Mouse (Mus musculus): ENCODE results near the gene Fam133b. TPM values are rescaled to one million over a fixed set of nuclear protein-coding genes. Genes with fewer than 3 reads are reported as not detected.
A peak's percentile ranks its signal among the peaks of the same experiment; 100 is the strongest.

Gene Fam133b
- total RNA-seq (2021), result 10 to 100 TPM; 28.2 to 30.8 TPM
- long read RNA-seq, experiment 1, transcript Fam133b-201 (11 exons, 1,491 nt), result major isoform, 9 of 14 reads
- long read RNA-seq, experiment 1, partial matches to known transcripts, result 1 of 14 reads
- long read RNA-seq, experiment 1, other reads (novel, unspliced or antisense), result 3 of 14 reads
- long read RNA-seq, experiment 2, transcript Fam133b-201 (11 exons, 1,491 nt), result major isoform, 9 of 20 reads
- long read RNA-seq, experiment 2, partial matches to known transcripts, result 7 of 20 reads
- long read RNA-seq, experiment 2, other reads (novel, unspliced or antisense), result 0 of 20 reads

- peak; percentile 100 for DNase-seq (ENCODE audit: low spot score in 2 of 2)
These were observed at the start of gene Fam133b for GRCm38 (mm10) chr5:3543629-3544479. Gene Fam133b (plus strand): TSS chr5:3543833.

GRCm38 (mm10) chr5:3493968-3494367 lies 49.7 kb upstream of the Fam133b start:
- no peak for DNase-seq (ENCODE audit: low spot score in 2 of 2)

DNA sequence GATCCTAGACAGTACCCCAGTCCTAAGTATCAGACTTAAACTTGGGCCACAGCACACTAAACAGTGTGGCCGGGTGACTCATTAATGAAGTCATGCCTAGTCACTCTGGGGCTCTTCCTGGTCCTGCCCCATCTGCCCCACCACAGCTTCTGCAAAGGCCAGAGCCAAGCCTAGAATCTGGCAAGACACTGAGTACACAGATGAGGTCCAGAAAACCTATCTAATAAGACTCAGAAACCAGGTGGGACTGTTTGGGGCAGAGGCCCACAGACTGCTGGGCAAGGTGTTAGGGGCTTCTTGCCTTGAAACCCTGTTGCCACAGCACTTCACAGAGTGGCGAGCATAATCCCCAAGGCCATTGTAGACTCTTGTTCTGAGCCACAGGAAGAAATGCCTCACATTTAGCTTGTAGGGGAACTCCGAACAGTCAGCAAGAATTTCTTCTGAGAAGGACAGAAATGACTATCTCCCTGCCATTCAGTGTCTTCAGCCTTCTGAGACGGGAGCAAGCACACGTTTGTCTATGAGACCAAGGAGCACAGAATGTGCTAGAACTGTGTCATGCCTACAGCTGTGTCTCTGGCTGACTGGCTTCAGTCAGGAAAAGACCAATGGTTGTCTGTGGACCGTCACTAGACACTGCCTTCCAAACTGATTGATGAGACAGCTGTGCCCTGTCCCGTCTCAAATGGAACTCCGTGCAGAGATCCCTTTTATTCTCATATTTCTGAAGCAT lies 49.0 kb upstream of the Fam133b start:
- DNase-seq (ENCODE audit: low spot score in 2 of 2), result no peak

GRCm38 (mm10) chr5:3497505-3497925 lies 46.1 kb upstream of the Fam133b start:
- no peak for DNase-seq (ENCODE audit: low spot score in 2 of 2)

- DNase-seq (ENCODE audit: low spot score in 2 of 2), result no peak
These were observed 43.3 kb upstream of the Fam133b start for GRCm38 (mm10) chr5:3500298-3500697.

DNA sequence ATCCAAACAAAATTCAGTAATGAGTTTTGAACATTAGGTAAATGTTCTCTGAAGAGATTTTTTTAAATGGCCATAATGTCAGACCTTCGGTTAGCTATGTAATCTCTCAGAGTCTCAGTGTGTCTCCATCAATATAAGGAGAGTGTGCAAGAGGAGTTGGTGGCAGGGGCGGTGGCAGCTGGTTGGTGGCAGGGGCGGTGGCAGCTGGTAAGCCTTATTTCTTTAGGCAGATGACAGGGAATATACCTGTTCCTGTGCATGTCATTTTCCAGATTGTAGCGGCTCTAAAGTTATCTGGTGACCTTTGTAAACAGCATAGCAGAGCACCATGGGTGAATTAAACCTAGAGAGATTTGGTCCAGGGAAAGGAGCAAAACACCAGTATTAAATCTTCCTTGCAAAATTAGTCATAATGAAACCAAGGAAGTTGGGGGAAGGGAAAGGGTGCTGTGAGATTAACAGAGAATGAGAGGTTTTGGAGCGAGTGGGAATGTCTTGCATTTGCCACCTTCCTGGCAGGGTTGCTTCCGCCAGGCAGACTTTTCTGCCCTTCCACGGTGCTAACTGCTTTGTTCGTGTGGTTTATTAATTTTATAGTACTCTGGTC lies 42.6 kb upstream of the Fam133b start:
- DNase-seq (ENCODE audit: low spot score in 2 of 2), result no peak

DNA sequence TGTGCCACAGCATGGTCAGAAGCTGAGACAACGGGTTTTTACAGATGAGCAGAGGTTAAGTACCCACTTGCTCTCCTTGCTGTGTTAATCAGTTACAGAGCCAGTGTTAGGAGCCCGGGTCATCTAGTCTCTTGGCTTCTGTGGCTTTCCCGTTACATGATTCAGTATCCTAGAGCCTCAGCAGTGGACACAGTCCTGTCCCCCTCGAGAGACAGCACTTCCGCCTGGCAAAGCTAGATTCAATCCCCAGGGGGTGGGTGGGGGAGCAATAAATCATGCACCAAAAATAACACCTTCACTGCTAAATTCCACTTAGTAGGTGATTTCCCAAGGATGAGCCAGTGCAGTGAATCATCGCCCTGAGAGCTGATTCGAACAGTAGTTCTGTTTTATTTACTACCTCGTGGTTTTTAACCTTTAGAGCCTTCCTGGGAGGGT lies 42.0 kb upstream of the Fam133b start:
- peak in 1 of 2 experiments; percentile 26 for DNase-seq (ENCODE audit: low spot score in 2 of 2)

GRCm38 (mm10) chr5:3502610-3503350 lies 40.9 kb upstream of the Fam133b start:
- DNase-seq (ENCODE audit: low spot score in 2 of 2), result no peak

- no peak for DNase-seq (ENCODE audit: low spot score in 2 of 2)
These were observed 40.3 kb upstream of the Fam133b start for GRCm38 (mm10) chr5:3503373-3503772.

DNA sequence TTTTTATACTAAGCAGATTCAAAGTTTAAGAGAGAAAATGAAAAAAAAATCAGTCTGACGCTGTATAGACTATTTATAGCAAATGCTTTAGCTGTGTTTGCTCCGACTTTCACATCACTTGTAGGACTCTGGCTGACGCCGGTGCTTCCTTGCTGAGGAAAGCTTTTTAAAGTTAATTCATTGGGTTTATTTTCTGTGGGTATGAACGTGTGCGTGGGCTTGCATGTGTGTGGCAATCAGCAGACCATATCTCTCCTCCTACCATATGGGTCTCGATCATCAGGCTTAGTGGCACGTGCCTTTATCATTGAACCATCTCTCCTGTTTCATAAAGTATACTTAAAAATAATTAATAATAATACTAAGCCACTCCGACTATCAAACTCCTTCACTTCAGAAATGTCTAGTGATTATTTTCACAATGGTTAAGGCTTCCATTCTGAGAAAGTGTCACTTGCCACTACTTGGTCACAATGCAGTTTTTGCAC lies 39.8 kb upstream of the Fam133b start:
- DNase-seq (ENCODE audit: low spot score in 2 of 2), result no peak

DNA sequence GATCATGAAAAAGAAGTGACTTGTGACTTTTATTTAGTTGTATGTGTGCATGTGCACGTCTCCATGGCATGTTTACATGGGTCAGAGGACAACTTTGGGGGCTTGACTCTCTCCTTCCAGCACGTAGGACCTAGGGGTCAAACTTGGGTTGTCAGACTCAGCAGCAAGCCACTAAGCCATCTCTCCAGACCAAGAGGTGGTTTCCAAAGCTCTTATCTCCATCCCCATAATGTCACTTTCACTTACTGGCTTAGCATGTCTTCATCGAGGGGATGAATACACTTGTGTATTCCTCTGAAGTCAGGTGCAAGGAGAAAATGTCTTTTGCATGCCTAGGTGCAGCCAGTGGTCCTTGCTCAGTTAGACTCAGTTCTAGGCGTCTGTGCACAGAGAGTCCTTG lies 39.2 kb upstream of the Fam133b start:
- DNase-seq (ENCODE audit: low spot score in 2 of 2), result no peak

- DNase-seq (ENCODE audit: low spot score in 2 of 2), result no peak
These were observed 38.1 kb upstream of the Fam133b start for GRCm38 (mm10) chr5:3505553-3505952.

- DNase-seq (ENCODE audit: low spot score in 2 of 2), result no peak
These were observed 34.9 kb upstream of the Fam133b start for GRCm38 (mm10) chr5:3508480-3509381.

DNA sequence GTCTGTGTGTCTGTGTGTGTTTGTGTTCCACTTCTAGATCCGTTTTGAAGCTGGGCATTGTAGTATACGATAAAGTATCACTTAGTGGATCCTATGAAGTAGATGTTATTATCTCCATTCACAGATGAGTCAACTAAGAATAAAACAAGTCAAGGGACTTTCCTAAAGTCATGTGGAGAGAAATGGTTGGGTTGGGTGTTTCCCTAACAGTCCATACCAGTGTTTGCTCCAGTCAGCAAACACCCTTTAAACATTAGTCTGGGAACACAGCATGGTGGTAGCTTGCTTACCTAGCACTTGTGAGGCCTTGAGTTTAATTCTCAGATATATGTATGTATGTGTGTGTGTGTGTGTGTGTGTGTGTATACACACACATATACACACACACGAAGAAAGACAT lies 34.1 kb upstream of the Fam133b start:
- DNase-seq (ENCODE audit: low spot score in 2 of 2), result no peak

DNA sequence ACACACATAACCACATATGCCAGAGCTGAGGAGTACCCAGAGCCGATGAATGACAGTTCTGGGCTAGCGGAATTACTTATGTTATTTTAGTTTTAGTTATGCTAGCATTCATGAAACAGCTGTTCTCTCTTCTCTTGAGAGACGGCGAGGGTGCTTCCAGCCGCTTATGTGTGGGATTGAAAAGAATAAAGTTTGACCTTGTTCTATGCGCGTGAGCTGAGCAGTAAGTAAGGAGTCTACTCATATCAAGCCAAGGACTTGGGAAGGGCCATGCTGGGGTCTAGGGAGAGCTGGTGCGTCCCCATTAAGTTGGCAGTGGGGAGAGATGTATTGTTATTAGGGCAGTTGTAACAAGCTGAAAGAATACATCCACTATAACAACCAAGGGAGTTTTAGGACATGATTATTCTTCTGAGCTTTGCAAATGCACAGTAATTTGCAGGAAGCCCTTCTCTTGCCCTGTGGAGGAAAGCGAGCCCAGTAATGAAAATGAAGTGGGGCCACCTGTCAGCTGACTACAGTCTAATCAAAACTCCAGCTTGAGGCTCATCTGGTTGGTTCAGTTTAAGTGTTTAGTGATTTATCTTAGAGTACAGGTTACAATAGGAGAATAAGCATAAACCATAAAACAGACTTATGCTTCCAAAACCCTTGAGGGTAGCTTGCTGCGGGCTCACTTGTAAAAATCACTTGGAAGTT lies 32.4 kb upstream of the Fam133b start:
- DNase-seq (ENCODE audit: low spot score in 2 of 2), result no peak

DNA sequence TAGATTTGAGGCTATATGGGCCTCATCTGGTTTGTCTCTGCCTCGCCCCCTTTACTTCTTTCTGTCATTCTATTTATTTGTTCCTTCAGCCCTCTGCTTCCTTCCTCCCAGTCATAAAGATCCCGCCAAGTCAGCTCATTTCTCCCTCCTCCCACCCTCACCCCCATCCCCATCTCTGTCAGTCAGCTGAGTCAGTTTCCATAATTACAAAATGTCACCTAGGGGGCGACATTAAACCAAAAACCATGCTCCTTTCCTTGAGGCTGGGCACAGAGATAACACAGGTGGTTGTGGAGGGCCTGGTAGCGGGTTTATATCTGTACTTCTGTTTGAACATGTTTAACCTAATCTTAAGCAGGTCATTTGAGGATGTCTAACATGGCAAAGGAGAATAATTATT lies 31.0 kb upstream of the Fam133b start:
- DNase-seq (ENCODE audit: low spot score in 2 of 2), result no peak

- DNase-seq (ENCODE audit: low spot score in 2 of 2), result no peak
These were observed 28.7 kb upstream of the Fam133b start for GRCm38 (mm10) chr5:3514901-3515311.

DNA sequence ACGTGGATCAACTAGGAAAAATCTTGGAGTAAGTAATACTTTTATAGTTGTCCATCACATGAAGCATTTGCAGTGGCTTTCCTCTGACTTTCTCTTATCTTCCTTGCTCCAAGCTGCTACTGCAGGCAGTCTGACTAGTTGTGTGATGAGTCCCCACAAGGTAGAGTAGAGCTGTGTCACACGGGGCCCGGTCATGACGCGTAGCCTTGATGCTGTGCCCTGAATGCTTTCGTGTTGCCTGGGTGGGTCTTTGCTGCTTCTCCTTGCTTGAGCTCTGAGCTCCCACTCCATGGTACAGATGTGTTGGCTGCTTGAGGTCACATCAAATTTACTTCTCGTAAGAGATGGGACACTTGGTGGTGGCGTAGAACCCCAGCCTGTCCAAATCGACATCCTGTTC lies 28.2 kb upstream of the Fam133b start:
- no peak for DNase-seq (ENCODE audit: low spot score in 2 of 2)

All from adrenal gland, adult 18-20 months (tissue).